Mouse (Mus musculus): ENCODE data around the gene Arhgef18.

Arhgef18 gene

GRCm38 (mm10) chr8:3451992-3452391, 59.2 kb downstream of the Arhgef18 start:
- DNase-seq (ENCODE audit: low read depth, low spot score): no peak

GRCm38 (mm10) chr8:3463248-3463647, 70.4 kb downstream of the Arhgef18 start:
- no peak for DNase-seq (ENCODE audit: low read depth, low spot score)

- DNase-seq (ENCODE audit: low read depth, low spot score): no peak
These were observed 71.5 kb downstream of the Arhgef18 start for GRCm38 (mm10) chr8:3464309-3464708.

- DNase-seq (ENCODE audit: low read depth, low spot score): peak; percentile 65
These were observed 74.4 kb downstream of the Arhgef18 start, which contains the start of gene Pex11g for GRCm38 (mm10) chr8:3467006-3467885. Pex11g (minus strand) TSS chr8:3467680.

- DNase-seq (ENCODE audit: low read depth, low spot score): no peak
These were observed 75.2 kb downstream of the Arhgef18 start for GRCm38 (mm10) chr8:3467886-3468545.

- DNase-seq (ENCODE audit: low read depth, low spot score): no peak
These were observed 76.0 kb downstream of the Arhgef18 start for GRCm38 (mm10) chr8:3468838-3469237.

GRCm38 (mm10) chr8:3470562-3470961, 77.8 kb downstream of the Arhgef18 start, which contains the start of gene Tex45:
Tex45 (plus strand) TSS chr8:3470862.
- DNase-seq (ENCODE audit: low read depth, low spot score): no peak

GRCm38 (mm10) chr8:3475715-3476429, 83.1 kb downstream of the Arhgef18 start:
- no peak for DNase-seq (ENCODE audit: low read depth, low spot score)

- no peak for DNase-seq (ENCODE audit: low read depth, low spot score)
These were observed 87.5 kb downstream of the Arhgef18 start for GRCm38 (mm10) chr8:3480221-3480785.

GRCm38 (mm10) chr8:3481605-3482004, 88.8 kb downstream of the Arhgef18 start:
- DNase-seq (ENCODE audit: low read depth, low spot score): no peak

GRCm38 (mm10) chr8:3482240-3482740, 89.5 kb downstream of the Arhgef18 start:
- no peak for DNase-seq (ENCODE audit: low read depth, low spot score)

- DNase-seq (ENCODE audit: low read depth, low spot score): no peak
These were observed 90.7 kb downstream of the Arhgef18 start for GRCm38 (mm10) chr8:3483546-3483945.

GRCm38 (mm10) chr8:3485192-3485591, 92.4 kb downstream of the Arhgef18 start:
- no peak for DNase-seq (ENCODE audit: low read depth, low spot score)

GRCm38 (mm10) chr8:3492901-3493844, 100.4 kb downstream of the Arhgef18 start, which contains the start of gene Zfp358:
Zfp358 (plus strand) TSS chr8:3493138.
- no peak for DNase-seq (ENCODE audit: low read depth, low spot score)

GRCm38 (mm10) chr8:3493845-3494208, 101.0 kb downstream of the Arhgef18 start:
- no peak for DNase-seq (ENCODE audit: low read depth, low spot score)

GRCm38 (mm10) chr8:3495578-3496427, 103.0 kb downstream of the Arhgef18 start:
- no peak for DNase-seq (ENCODE audit: low read depth, low spot score)

- DNase-seq (ENCODE audit: low read depth, low spot score): no peak
These were observed 103.6 kb downstream of the Arhgef18 start for GRCm38 (mm10) chr8:3496428-3496748.

GRCm38 (mm10) chr8:3498583-3498982, 105.8 kb downstream of the Arhgef18 start:
- DNase-seq (ENCODE audit: low read depth, low spot score): no peak

- DNase-seq (ENCODE audit: low read depth, low spot score): no peak
These were observed 106.9 kb downstream of the Arhgef18 start for GRCm38 (mm10) chr8:3499751-3500150.

All from telencephalon, adult 2 months (tissue).